8 mouse cellular contexts compared by ENCODE assay signal in the genomic region with DNA sequence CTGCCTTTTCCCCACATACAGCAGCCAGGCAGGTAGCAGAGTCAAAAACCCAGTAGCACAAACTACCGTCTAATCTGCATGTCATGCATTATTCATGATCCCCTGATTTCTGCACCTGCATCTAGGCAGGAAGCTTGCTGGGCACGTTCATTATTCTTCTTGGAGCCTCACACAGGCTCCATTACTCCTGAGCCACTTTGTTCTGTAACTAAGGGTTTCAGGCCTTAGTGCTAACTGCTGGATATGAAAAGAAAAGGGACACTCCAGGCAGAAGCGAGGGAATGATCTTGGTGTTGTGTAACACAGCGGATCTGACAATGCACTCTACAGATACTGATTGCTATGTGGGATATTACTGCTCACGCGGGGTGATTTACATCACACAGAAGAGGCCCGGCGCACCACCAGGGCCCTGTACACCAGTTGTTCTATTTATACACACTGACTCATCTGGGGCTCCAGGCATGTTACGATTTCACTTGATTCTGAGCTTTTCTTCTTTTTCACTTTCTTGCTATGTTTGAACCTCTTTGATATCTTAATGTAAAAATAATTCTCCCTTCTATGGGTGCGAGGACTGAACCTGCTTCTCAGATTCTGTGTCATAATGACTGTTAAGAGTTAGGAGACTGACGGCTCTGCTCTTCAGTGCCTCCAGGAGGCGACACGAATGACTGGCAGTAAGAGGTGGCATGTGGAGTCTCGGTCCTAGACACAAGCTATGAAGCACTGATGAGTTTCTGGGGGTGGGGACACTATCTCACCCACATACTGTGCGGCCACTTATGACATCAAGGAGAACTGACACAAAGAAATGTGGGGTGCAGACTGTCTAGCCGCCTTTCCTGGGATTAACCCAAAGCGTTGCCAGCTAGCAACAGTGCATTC.
A peak's percentile ranks its signal among the peaks of the same experiment; 100 is the strongest.
DNase-seq lines count a peak whose midpoint lies in the region; ATAC-seq and TF ChIP-seq lines count a peak whose summit lies in the region.

No protein-coding gene starts in this region.

- WGBS in heart, embryonic 15.5 days, result 55% methylated on average over 17 of the region's 17 CpGs
- 68% methylated on average over 17 of the region's 17 CpGs for WGBS in heart, adult 2 months
- 73% methylated on average over 17 of the region's 17 CpGs for WGBS in embryonic facial prominence, embryonic 13.5 days
- 84% methylated on average over 17 of the region's 17 CpGs for WGBS in lung, adult 2 months

- no peak; the same call in 1 of the 2 replicates for TF ChIP-seq RAD21 in CH12.LX (IDR thresholded peaks at IDR 0.05; ENCODE audit: low read depth, low read length)

- no peak for TF ChIP-seq CTCF in heart, adult 2 months (IDR thresholded peaks at IDR 0.05)
- peak in 1 of 2 experiments; percentile 50; a peak in 2 of 4 replicates for TF ChIP-seq CTCF in CH12.LX (conservative IDR thresholded peaks at IDR 0.05 in 1 of 2, IDR thresholded peaks at IDR 0.05 in 1 of 2; ENCODE audit: low read depth in 2 of 2, low read length in 2 of 2)
- TF ChIP-seq CTCF in lung, adult 2 months (IDR thresholded peaks at IDR 0.05; ENCODE audit: insufficient read depth, low read length), result no peak

- no peak for DNase-seq in heart, adult 2 months
- DNase-seq in CH12.LX (ENCODE audit: extremely low read depth), result peak; percentile 52
- peak; percentile 12 to 42 for DNase-seq in left cerebral cortex, adult 8-10 months (ENCODE audit: low spot score in 2 of 2)
- no peak for DNase-seq in yolk sac, embryonic 10.5 days (ENCODE audit: low spot score)
- DNase-seq in lung, adult 2 months, result no peak
- DNase-seq in testis, postnatal 10 days (ENCODE audit: low spot score), result no peak

- intact Hi-C loops in heart, adult 2 months (cut with DNase I), result no loop called here

- in situ Hi-C loops in CH12.LX (cut with MboI; ENCODE audit: low pct_ligation_motif_present, low pct_unique_long_range_greater_than_20kb, low sequenced_read_pairs), result loop anchor here (25.0 kb wide), 2 partner anchors 143 to 818 kb away; no protein-coding TSS in a partner anchor

- no peak for TF ChIP-seq POLR2A in heart, adult 2 months (IDR thresholded peaks at IDR 0.05; ENCODE audit: insufficient read depth, low read depth, low read length)
- no peak for TF ChIP-seq POLR2A in CH12.LX (IDR thresholded peaks at IDR 0.05; ENCODE audit: low read depth, low read length)
- no peak for TF ChIP-seq POLR2A in lung, adult 2 months (IDR thresholded peaks at IDR 0.05; ENCODE audit: borderline replicate concordance, extremely low read depth, low read depth, low read length)

- dilution Hi-C loops in CH12.LX (cut with MboI; ENCODE audit: extremely low pct_ligation_motif_present, extremely low pct_unique_long_range_greater_than_20kb, low sequenced_read_pairs), result no loop called here

- 0 out of 2 replicates have a peak, but pooled peaks have one; percentile 41 for ATAC-seq in heart, embryonic 15.5 days (replicated peaks; ENCODE audit: insufficient number of reproducible peaks, insufficient read depth, low FRiP score, low read depth)
- no peak for ATAC-seq in embryonic facial prominence, embryonic 13.5 days (ENCODE audit: insufficient number of reproducible peaks, insufficient read depth, low FRiP score, low TSS enrichment, low read depth)

- H3K79me2 ChIP-seq in heart, adult 2 months (replicated peaks; ENCODE audit: control insufficient read depth, insufficient read depth, low read length), result no peaks in the 10 kb centered on the region
- H3K79me2 ChIP-seq in CH12.LX (replicated peaks; ENCODE audit: control insufficient read depth, extremely low read depth, insufficient read depth, poor library complexity, severe bottlenecking), result no peaks in the 10 kb centered on the region

- peak overlapping the region; percentile 47 for H3K27ac ChIP-seq in heart, embryonic 15.5 days
- H3K27ac ChIP-seq in heart, adult 2 months, result no peak overlapping the region
- H3K27ac ChIP-seq in CH12.LX (ENCODE audit: insufficient read depth, low read depth), result peak overlapping the region; percentile 68
- H3K27ac ChIP-seq in embryonic facial prominence, embryonic 13.5 days, result peak overlapping the region; percentile 28; the same call in 1 of the 2 replicates

- H3K27me3 ChIP-seq in heart, embryonic 15.5 days, result no peaks in the 10 kb centered on the region
- no peaks in the 10 kb centered on the region for H3K27me3 ChIP-seq in heart, adult 2 months (ENCODE audit: control insufficient read depth, insufficient read depth, low read length)
- H3K27me3 ChIP-seq in CH12.LX (replicated peaks), result no peaks in the 10 kb centered on the region
- no peaks in the 10 kb centered on the region for H3K27me3 ChIP-seq in embryonic facial prominence, embryonic 13.5 days

- H3K9me3 ChIP-seq in heart, embryonic 15.5 days (replicated peaks), result no peaks in the 10 kb centered on the region
- H3K9me3 ChIP-seq in CH12.LX (replicated peaks; ENCODE audit: low read length), result no peaks in the 10 kb centered on the region
- no peaks in the 10 kb centered on the region for H3K9me3 ChIP-seq in embryonic facial prominence, embryonic 13.5 days

- H3K4me3 ChIP-seq in heart, embryonic 15.5 days, result no peak overlapping the region
- H3K4me3 ChIP-seq in heart, adult 2 months, result no peak overlapping the region
- no peak overlapping the region for H3K4me3 ChIP-seq in CH12.LX (replicated peaks in 1 of 3; ENCODE audit: low read depth in 2 of 3, low read length in 2 of 3, poor library complexity in 1 of 3)
- no peak overlapping the region for H3K4me3 ChIP-seq in embryonic facial prominence, embryonic 13.5 days
- no peak overlapping the region for H3K4me3 ChIP-seq in lung, adult 2 months (replicated peaks; ENCODE audit: extremely low read depth, low read depth, low read length)

- H3K36me3 ChIP-seq in heart, embryonic 15.5 days, result no peaks in the 10 kb centered on the region
- no peaks in the 10 kb centered on the region for H3K36me3 ChIP-seq in heart, adult 2 months (ENCODE audit: control insufficient read depth, insufficient read depth, low read length)
- H3K36me3 ChIP-seq in CH12.LX (replicated peaks in 1 of 2; ENCODE audit: control insufficient read depth in 1 of 2, insufficient read depth in 1 of 2, low read length in 1 of 2), result peaks cover 0 to 2% of the 10 kb centered on the region in 2 experiments
- H3K36me3 ChIP-seq in embryonic facial prominence, embryonic 13.5 days, result no peaks in the 10 kb centered on the region

- no peak overlapping the region for H3K9ac ChIP-seq in heart, embryonic 15.5 days
- no peak overlapping the region for H3K9ac ChIP-seq in heart, adult 2 months (ENCODE audit: low read depth, low read length)
- H3K9ac ChIP-seq in CH12.LX (ENCODE audit: insufficient read depth, low read depth), result 0 out of 2 replicates have a peak overlapping the region, but pooled peaks have one; percentile 23
- H3K9ac ChIP-seq in embryonic facial prominence, embryonic 13.5 days, result no peak overlapping the region

- H3K4me2 ChIP-seq in heart, embryonic 15.5 days, result no peak overlapping the region
- H3K4me2 ChIP-seq in CH12.LX (ENCODE audit: insufficient read depth, low read depth, poor library complexity, severe bottlenecking), result peak overlapping the region; percentile 32
- no peak overlapping the region for H3K4me2 ChIP-seq in embryonic facial prominence, embryonic 13.5 days

- TF ChIP-seq EP300 in heart, adult 2 months (IDR thresholded peaks at IDR 0.05; ENCODE audit: insufficient read depth, low read depth, low read length), result no peak
- TF ChIP-seq EP300 in CH12.LX (IDR thresholded peaks at IDR 0.05; ENCODE audit: low read length), result no peak; the same call in 1 of the 2 replicates

- H3K4me1 ChIP-seq in heart, embryonic 15.5 days (replicated peaks), result peaks cover 23% of the 10 kb centered on the region
- peaks cover 3% of the 10 kb centered on the region; the same call in 1 of the 2 replicates for H3K4me1 ChIP-seq in heart, adult 2 months (ENCODE audit: control insufficient read depth, insufficient read depth, low read length)
- H3K4me1 ChIP-seq in CH12.LX (ENCODE audit: control insufficient read depth in 1 of 2, insufficient read depth in 2 of 2), result peaks cover 18 to 30% of the 10 kb centered on the region in 2 experiments
- peaks cover 28% of the 10 kb centered on the region for H3K4me1 ChIP-seq in embryonic facial prominence, embryonic 13.5 days
- H3K4me1 ChIP-seq in lung, adult 2 months (ENCODE audit: control insufficient read depth, insufficient read depth, low read length), result peaks cover 6% of the 10 kb centered on the region

TF ChIP-seq in CH12.LX, 34 proteins besides CTCF, POLR2A, EP300 and RAD21:
- no peak for TF ChIP-seq NELFE (IDR thresholded peaks at IDR 0.05; ENCODE audit: low read depth, low read length)
- TF ChIP-seq ELF1 (IDR thresholded peaks at IDR 0.05; ENCODE audit: low read depth, low read length), result peak; percentile 26; the same call in 1 of the 2 replicates
- TF ChIP-seq GABPA (IDR thresholded peaks at IDR 0.05; ENCODE audit: insufficient replicate concordance, low read depth, low read length), result no peak
- no peak for TF ChIP-seq UBTF (IDR thresholded peaks at IDR 0.05; ENCODE audit: low read depth, low read length)
- TF ChIP-seq HCFC1 (IDR thresholded peaks at IDR 0.05; ENCODE audit: low read depth, low read length), result no peak
- TF ChIP-seq CHD1 (IDR thresholded peaks at IDR 0.05; ENCODE audit: low read depth, low read length), result no peak
- no peak for TF ChIP-seq CHD2 (IDR thresholded peaks at IDR 0.05; ENCODE audit: low read length)
- peak; percentile 96 for TF ChIP-seq MEF2A (IDR thresholded peaks at IDR 0.05; ENCODE audit: borderline replicate concordance, low read depth, low read length)
- TF ChIP-seq USF1 (IDR thresholded peaks at IDR 0.05; ENCODE audit: low read depth, low read length), result no peak
- TF ChIP-seq ZKSCAN1 (IDR thresholded peaks at IDR 0.05; ENCODE audit: borderline replicate concordance, low read depth, low read length), result no peak
- TF ChIP-seq ETS1 (conservative IDR thresholded peaks at IDR 0.05; ENCODE audit: low read depth, low read length), result no peak; the same call in 1 of the 2 replicates
- TF ChIP-seq ZMIZ1 (IDR thresholded peaks at IDR 0.05; ENCODE audit: low read depth, low read length), result peak; percentile 38; the same call in 1 of the 2 replicates
- no peak for TF ChIP-seq KAT2A (IDR thresholded peaks at IDR 0.05; ENCODE audit: insufficient replicate concordance, low read length)
- TF ChIP-seq IRF4 (IDR thresholded peaks at IDR 0.05; ENCODE audit: low read depth, low read length), result no peak
- TF ChIP-seq SMC3 (IDR thresholded peaks at IDR 0.05; ENCODE audit: low read depth, low read length), result no peak; the same call in 1 of the 2 replicates
- peak; percentile 89 for TF ChIP-seq BHLHE40 (IDR thresholded peaks at IDR 0.05; ENCODE audit: low read depth, low read length)
- no peak for TF ChIP-seq PAX5 (IDR thresholded peaks at IDR 0.05; ENCODE audit: low read length)
- TF ChIP-seq JUN (IDR thresholded peaks at IDR 0.05; ENCODE audit: insufficient read depth, low read depth, low read length), result peak; percentile 70
- no peak for TF ChIP-seq MYC (IDR thresholded peaks at IDR 0.05; ENCODE audit: low read depth, low read length)
TF ChIP-seq in CH12.LX: peak in this region for 5.

Comparison
In these comparisons a context has a peak if more than half of its experiments do, and no peak if none do; other contexts are left out.
1. DNase-seq: peak in CH12.LX (single experiment) and left cerebral cortex, adult 8-10 months (2 of 2); none in heart, adult 2 months (0 of 2), yolk sac, embryonic 10.5 days (single experiment), lung, adult 2 months (single experiment) and testis, postnatal 10 days (single experiment).